Mouse (Mus musculus): Measurements from ENCODE around the gene Kbtbd13. TPM values are rescaled to one million over a fixed set of nuclear protein-coding genes. Genes with fewer than 3 reads are reported as not detected.

Kbtbd13 gene
- polyA plus RNA-seq, 1 experiment = 1.5 TPM

- DNase-seq (ENCODE audit: low spot score) = no peak
These were observed 2.2 kb upstream of the Kbtbd13 start for GRCm38 (mm10) chr9:65393606-65394005.

GRCm38 (mm10) chr9:65392638-65393364, 1.3 kb upstream of the Kbtbd13 start:
- DNase-seq (ENCODE audit: low spot score) = no peak

DNA sequence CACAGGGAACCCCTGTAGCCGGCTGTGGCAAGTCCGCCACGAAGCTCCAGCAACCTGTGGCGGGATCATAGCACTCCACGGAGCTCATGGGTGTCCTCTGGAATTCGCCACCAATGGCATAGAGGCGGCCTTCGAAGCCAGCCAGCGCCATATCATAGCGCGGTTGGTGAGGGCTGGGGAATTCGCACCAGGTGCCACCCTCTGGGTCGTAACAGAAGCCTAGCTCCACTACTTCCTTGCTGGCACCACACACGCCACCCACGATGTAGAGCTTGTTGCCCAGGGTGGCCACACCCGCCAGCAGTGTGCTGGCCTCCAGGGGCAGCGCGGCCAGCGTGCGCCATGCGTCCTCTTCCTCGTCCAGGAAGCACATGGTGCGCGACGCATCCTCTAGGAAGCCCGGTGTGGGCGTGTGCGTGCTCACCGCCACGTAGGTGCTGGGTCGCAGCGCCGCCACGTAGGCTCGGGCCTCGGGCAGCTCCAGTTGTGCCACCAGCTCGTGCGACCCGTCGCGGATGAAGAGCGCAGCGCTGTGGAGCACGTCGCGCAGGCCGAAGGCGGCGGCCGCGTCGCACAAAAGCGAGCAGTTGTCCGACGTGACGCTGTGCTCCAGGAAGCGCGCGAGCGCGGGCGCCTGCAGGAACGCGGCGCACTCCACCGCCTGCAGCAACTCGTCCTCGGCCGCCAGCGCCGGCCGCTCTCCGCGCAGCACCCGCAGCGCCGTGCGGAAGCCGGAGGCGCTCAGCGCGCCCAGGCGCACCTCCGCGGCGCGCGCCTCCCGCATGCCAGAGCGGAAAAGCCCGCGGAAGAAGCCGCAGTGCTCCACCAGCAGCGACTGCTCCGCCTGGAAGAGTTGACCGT, 470 bp downstream of the Kbtbd13 start:
- no peak for DNase-seq (ENCODE audit: low spot score)

- no peak for DNase-seq (ENCODE audit: low spot score)
These were observed 4.9 kb downstream of the Kbtbd13 start for GRCm38 (mm10) chr9:65386373-65387140.

GRCm38 (mm10) chr9:65384276-65384675, 7.2 kb downstream of the Kbtbd13 start:
- DNase-seq (ENCODE audit: low spot score) = no peak

GRCm38 (mm10) chr9:65382751-65383097, 8.7 kb downstream of the Kbtbd13 start:
- DNase-seq (ENCODE audit: low spot score) = no peak

- no peak for DNase-seq (ENCODE audit: low spot score)
These were observed 9.3 kb downstream of the Kbtbd13 start for GRCm38 (mm10) chr9:65382031-65382750.

DNA sequence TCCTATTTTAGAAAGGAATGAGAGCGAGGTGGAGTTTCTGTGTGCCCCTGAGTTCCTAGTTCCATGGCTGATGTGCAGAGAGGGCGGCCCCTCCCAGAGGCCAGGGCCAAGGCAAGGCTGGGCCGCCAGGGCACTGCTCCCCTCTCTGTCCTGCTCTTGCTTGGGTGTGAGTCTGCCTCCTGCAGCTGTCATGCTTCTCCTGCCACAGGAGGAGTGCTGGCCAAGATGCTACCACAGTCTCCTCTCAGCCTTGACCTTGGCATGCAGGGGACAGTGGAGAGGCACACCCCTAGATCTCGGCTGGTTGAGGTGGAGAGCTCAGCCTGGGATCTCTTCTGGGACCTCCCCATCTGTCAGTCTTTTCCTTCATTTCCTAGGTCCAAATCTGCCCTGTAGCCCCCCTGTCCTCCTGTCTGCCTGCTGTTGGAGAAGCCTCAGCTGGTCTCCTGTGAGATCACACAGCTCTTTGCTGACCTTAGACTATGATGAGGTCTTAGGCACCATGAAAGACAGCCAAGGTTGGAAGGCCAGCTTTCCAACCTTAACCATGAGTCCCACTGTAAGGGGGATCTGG, 10.3 kb downstream of the Kbtbd13 start:
- no peak for DNase-seq (ENCODE audit: low spot score)

- DNase-seq (ENCODE audit: low spot score) = no peak
These were observed 16.1 kb downstream of the Kbtbd13 start for GRCm38 (mm10) chr9:65375163-65375934.

DNA sequence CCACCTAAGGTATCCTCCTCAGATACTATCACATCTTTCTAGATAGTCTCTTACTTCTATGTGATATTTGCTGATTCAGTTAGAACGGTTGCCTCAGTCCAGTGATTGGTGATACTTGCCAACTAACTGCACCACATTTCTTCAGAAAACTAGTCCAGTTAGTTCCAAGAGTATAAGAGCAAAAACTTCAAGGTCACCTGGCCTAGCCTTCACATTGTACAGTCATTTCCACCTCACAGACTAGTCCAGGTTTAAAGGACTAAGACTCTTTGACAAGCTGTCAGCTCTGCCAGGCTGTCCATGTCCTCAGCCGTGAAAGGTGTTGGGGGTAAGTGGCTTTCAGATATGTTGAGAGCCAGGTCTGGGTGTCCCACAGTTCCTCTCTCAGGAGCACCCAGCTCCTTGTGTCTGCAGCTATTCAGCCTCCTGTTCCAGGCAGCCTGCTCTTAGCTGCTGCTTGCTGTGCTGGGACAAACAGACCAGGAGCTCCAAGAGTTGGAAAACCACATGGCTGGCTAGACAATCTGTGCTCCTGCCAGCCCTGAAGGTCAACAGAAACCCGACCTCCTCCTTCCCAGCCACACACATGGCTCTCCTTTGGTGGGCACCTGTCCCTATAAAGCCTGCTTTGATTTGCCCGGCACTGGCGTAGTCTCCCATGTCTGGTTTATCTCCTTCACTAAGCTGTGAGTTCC, 16.8 kb downstream of the Kbtbd13 start:
- DNase-seq (ENCODE audit: low spot score) = no peak

- DNase-seq (ENCODE audit: low spot score) = no peak
These were observed 19.0 kb downstream of the Kbtbd13 start for GRCm38 (mm10) chr9:65372449-65372848.

DNA sequence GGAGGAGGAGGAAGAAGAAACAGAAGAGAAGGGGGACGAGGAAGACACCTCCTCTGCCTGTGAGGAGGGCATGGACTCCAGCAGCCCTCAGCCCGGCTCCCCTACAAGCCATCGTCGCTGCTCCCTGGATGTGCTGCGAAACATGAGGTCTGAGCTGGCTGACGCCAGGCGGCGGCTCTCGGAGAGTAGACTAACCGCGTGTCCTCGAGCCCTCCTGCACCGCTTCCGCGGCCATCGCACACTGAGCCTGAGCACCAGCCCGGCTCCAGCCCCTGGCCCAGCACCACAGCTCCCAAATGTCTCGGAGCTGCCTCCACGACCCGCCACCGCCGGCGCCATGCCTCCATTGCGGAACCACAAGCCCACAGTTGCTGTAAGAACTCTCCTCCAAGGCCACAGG, 19.7 kb downstream of the Kbtbd13 start:
- no peak for DNase-seq (ENCODE audit: low spot score)

DNA sequence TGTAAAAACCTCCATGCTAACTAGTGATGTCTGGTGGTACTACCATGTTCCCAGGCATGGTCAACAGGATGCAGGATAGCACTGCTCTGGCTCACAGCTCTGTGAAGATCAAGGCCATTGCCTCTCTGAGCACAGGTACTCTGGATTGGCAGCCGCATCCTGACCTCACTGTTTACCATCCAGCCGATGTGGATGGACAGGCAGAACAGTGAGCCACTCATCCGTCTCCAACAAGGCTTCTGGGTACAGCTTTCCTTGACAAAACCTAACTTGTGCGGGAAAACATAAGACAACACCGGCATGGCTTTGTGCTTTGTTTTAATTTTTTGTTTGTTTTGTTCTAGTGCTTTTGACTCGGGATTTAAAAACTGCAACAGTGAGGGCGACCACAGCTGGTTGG, 25.7 kb downstream of the Kbtbd13 start:
- DNase-seq (ENCODE audit: low spot score) = no peak

DNA sequence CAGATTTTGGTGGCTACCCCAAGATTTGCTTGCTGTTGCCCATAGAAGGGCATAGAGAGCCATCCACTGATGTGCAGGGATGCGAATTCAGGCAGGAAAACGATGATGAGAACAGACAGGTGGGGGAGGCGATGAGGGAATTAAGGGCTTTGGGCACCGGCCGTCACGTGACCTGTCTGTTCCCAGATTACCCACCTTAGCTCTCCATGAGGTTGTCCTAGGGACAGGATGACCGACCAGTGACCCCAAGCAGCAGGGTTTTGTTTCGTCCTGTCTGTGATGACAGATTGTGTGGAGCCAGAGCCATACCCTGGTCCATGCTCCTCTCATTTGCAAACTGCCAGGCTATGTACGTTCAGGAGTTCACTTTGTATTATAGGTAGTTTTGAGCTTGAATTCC, 27.8 kb downstream of the Kbtbd13 start:
- DNase-seq (ENCODE audit: low spot score) = no peak

- DNase-seq (ENCODE audit: low spot score) = no peak
These were observed 30.6 kb downstream of the Kbtbd13 start, which contains the start of gene Ubap1l for GRCm38 (mm10) chr9:65360641-65361448. Gene Ubap1l (plus strand): TSS chr9:65361041.

DNA sequence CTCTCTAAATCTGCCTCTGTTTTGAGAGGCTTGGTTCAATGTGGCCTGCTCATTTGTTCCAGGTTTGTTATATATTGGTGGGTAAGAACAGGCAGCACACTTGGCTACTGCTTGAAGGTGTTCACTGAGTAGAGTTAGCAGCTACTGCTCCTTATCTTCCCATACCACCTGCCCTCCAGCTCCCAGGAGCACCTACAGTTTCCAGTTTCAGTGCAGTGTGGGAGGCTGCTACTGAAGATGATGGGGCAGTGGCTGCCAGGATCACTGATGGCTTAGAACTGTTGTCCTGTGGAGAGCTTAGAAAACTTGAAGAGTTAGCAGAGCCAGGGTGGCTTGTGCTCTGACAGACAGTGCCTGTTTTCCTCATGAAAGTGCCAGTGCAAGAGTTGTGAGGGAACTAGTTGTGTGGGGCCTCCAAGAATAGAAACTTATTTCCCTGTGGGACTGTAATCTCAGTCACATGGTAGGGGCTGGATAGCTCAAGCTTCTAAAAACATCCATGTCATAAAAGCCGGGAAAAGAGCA, 32.4 kb downstream of the Kbtbd13 start:
- no peak for DNase-seq (ENCODE audit: low spot score)

- DNase-seq (ENCODE audit: low spot score) = no peak
These were observed 34.5 kb downstream of the Kbtbd13 start for GRCm38 (mm10) chr9:65356971-65357370.

- DNase-seq (ENCODE audit: low spot score) = no peak
These were observed 34.9 kb downstream of the Kbtbd13 start for GRCm38 (mm10) chr9:65356561-65356960.

DNA sequence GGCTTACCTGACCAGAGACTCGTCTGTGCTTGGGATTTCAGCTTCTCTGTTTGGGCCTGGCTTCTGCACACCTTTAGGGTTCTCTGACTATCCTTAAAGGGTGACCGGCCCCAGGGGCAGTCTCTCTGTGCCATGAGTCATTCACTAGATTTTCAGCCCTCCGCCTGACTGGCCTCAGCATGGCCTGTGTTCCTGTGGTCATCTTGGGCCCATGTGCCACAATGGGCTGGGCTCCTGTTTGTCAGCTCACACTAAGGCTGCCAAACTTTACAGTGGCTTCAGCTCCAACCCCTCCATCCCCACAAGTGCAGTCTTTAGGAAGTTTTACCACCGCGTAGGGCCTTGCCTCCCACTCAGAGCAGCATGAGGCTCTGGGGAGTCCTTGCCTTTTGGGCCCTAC, 38.2 kb downstream of the Kbtbd13 start:
- no peak for DNase-seq (ENCODE audit: low spot score)
